Mouse (Mus musculus): ENCODE data around the gene Hlcs. TPM values are rescaled to one million over a fixed set of nuclear protein-coding genes. Genes with fewer than 3 reads are reported as not detected.

Gene Hlcs
- polyA plus RNA-seq, 1 experiment: 7.2 TPM

GRCm38 (mm10) chr16:94302274-94303202 lies 10.8 kb downstream of the Hlcs start:
- TF ChIP-seq CTCF (IDR thresholded peaks at IDR 0.05; ENCODE audit: borderline replicate concordance, extremely low read depth, insufficient read depth, insufficient read length): peak; percentile 27; the same call in 1 of the 2 replicates
- TF ChIP-seq POLR2A (IDR thresholded peaks at IDR 0.05; ENCODE audit: borderline replicate concordance, extremely low read depth, insufficient read depth, insufficient read length, poor library complexity, severe bottlenecking): no peak
- DNase-seq (ENCODE audit: low read depth): peak; percentile 67

- TF ChIP-seq POLR2A (IDR thresholded peaks at IDR 0.05; ENCODE audit: borderline replicate concordance, extremely low read depth, insufficient read depth, insufficient read length, poor library complexity, severe bottlenecking): no peak
- TF ChIP-seq CTCF (IDR thresholded peaks at IDR 0.05; ENCODE audit: borderline replicate concordance, extremely low read depth, insufficient read depth, insufficient read length): peak; percentile 2; the same call in 1 of the 2 replicates
- no peak for DNase-seq (ENCODE audit: low read depth)
Measured at GRCm38 (mm10) chr16:94301696-94302095, 11.7 kb downstream of the Hlcs start.

GRCm38 (mm10) chr16:94301194-94301593 lies 12.2 kb downstream of the Hlcs start:
- TF ChIP-seq CTCF (IDR thresholded peaks at IDR 0.05; ENCODE audit: borderline replicate concordance, extremely low read depth, insufficient read depth, insufficient read length) (no peak), POLR2A (IDR thresholded peaks at IDR 0.05; ENCODE audit: borderline replicate concordance, extremely low read depth, insufficient read depth, insufficient read length, poor library complexity, severe bottlenecking) (no peak)

GRCm38 (mm10) chr16:94299210-94299609 lies 14.2 kb downstream of the Hlcs start:
- DNase-seq (ENCODE audit: low read depth): no peak
- TF ChIP-seq POLR2A (IDR thresholded peaks at IDR 0.05; ENCODE audit: borderline replicate concordance, extremely low read depth, insufficient read depth, insufficient read length, poor library complexity, severe bottlenecking) (no peak), CTCF (IDR thresholded peaks at IDR 0.05; ENCODE audit: borderline replicate concordance, extremely low read depth, insufficient read depth, insufficient read length) (no peak)

More at GRCm38 (mm10) chr16:94301194-94301593, 12.2 kb downstream of the Hlcs start:
- DNase-seq (ENCODE audit: low read depth): no peak

GRCm38 (mm10) chr16:94298081-94298480 lies 15.3 kb downstream of the Hlcs start:
- DNase-seq (ENCODE audit: low read depth): no peak
- TF ChIP-seq POLR2A (IDR thresholded peaks at IDR 0.05; ENCODE audit: borderline replicate concordance, extremely low read depth, insufficient read depth, insufficient read length, poor library complexity, severe bottlenecking) (no peak), CTCF (IDR thresholded peaks at IDR 0.05; ENCODE audit: borderline replicate concordance, extremely low read depth, insufficient read depth, insufficient read length) (no peak)

- TF ChIP-seq POLR2A (IDR thresholded peaks at IDR 0.05; ENCODE audit: borderline replicate concordance, extremely low read depth, insufficient read depth, insufficient read length, poor library complexity, severe bottlenecking) (no peak), CTCF (IDR thresholded peaks at IDR 0.05; ENCODE audit: borderline replicate concordance, extremely low read depth, insufficient read depth, insufficient read length) (no peak)
- DNase-seq (ENCODE audit: low read depth): no peak
Measured at GRCm38 (mm10) chr16:94291141-94291540, 22.2 kb downstream of the Hlcs start.

- peak; percentile 92 for DNase-seq (ENCODE audit: low read depth)
- TF ChIP-seq CTCF (IDR thresholded peaks at IDR 0.05; ENCODE audit: borderline replicate concordance, extremely low read depth, insufficient read depth, insufficient read length): no peak
- peak; percentile 98 for TF ChIP-seq POLR2A (IDR thresholded peaks at IDR 0.05; ENCODE audit: borderline replicate concordance, extremely low read depth, insufficient read depth, insufficient read length, poor library complexity, severe bottlenecking)
Measured at GRCm38 (mm10) chr16:94290073-94290999, 23.0 kb downstream of the Hlcs start.

GRCm38 (mm10) chr16:94289138-94290072 lies 24.0 kb downstream of the Hlcs start:
- peak; percentile 84 for DNase-seq (ENCODE audit: low read depth)
- no peak for TF ChIP-seq CTCF (IDR thresholded peaks at IDR 0.05; ENCODE audit: borderline replicate concordance, extremely low read depth, insufficient read depth, insufficient read length)
- no peak for TF ChIP-seq POLR2A (IDR thresholded peaks at IDR 0.05; ENCODE audit: borderline replicate concordance, extremely low read depth, insufficient read depth, insufficient read length, poor library complexity, severe bottlenecking)

- no peak for DNase-seq (ENCODE audit: low read depth)
- TF ChIP-seq POLR2A (IDR thresholded peaks at IDR 0.05; ENCODE audit: borderline replicate concordance, extremely low read depth, insufficient read depth, insufficient read length, poor library complexity, severe bottlenecking): no peak
- no peak for TF ChIP-seq CTCF (IDR thresholded peaks at IDR 0.05; ENCODE audit: borderline replicate concordance, extremely low read depth, insufficient read depth, insufficient read length)
Measured at GRCm38 (mm10) chr16:94287826-94288225, 25.5 kb downstream of the Hlcs start.

- DNase-seq (ENCODE audit: low read depth): no peak
- TF ChIP-seq POLR2A (IDR thresholded peaks at IDR 0.05; ENCODE audit: borderline replicate concordance, extremely low read depth, insufficient read depth, insufficient read length, poor library complexity, severe bottlenecking): no peak
- no peak for TF ChIP-seq CTCF (IDR thresholded peaks at IDR 0.05; ENCODE audit: borderline replicate concordance, extremely low read depth, insufficient read depth, insufficient read length)
Measured at GRCm38 (mm10) chr16:94283972-94284371, 29.4 kb downstream of the Hlcs start.
